Mouse (Mus musculus) liver, adult 2 months (tissue): ENCODE measurements around the gene Rnf166.

Experiments used
- CTCF ChIP-seq: fragments of 200-500 bp; IDR thresholded peaks from 2 replicates; pipeline ENCODE4 v1.5.1; 2011; ENCODE audit warnings: low read depth, low read length, control low read depth
- POLR2A ChIP-seq: fragments of 200-500 bp; IDR thresholded peaks from 2 replicates; pipeline ENCODE4 v1.6.1; 2011; ENCODE audit warnings: low read length, control low read depth; ENCODE audit not compliant: insufficient read depth; ENCODE audit errors: extremely low read depth

GRCm38 (mm10) chr8:122488387-122488786 is 12.5 kb upstream of the Rnf166 start:
- no peak for TF ChIP-seq CTCF
- no peak for TF ChIP-seq POLR2A
